Comparison of ENCODE assay signal across 20 mouse cellular contexts in genomic region chr1:132304618-132305214, GRCm38 (mm10). TPM values are rescaled to one million over a fixed set of nuclear protein-coding genes. Genes with fewer than 3 reads are reported as not detected.
A peak's percentile ranks its signal among the peaks of the same experiment; 100 is the strongest.
DNase-seq lines count a peak whose midpoint lies in the region; TF ChIP-seq lines count a peak whose summit lies in the region.
"Had no signal": no experiment of that assay in that cellular context is flagged by ENCODE, and none has a peak within 500 bp of the region (broad histone marks: within the 10 kb centered on the region; RNA-seq: fewer than 3 reads in every experiment).

No protein-coding gene starts in this region.

- TF ChIP-seq CTCF in kidney, adult 2 months (conservative IDR thresholded peaks at IDR 0.05; ENCODE audit: insufficient read depth, insufficient read length, low read depth, low read length), result no peak
- no peak for TF ChIP-seq CTCF in gastrocnemius, adult 2 months (IDR thresholded peaks at IDR 0.05)

- peaks cover 9% of the 10 kb centered on the region for H3K4me1 ChIP-seq in kidney, adult 2 months (ENCODE audit: control insufficient read depth, insufficient read depth, low read length)
- H3K4me1 ChIP-seq: forebrain, embryonic 13.5 days had no signal

- TF ChIP-seq POLR2A in kidney, adult 2 months (IDR thresholded peaks at IDR 0.05; ENCODE audit: low read depth, low read length), result no peak

- H3K36me3 ChIP-seq in kidney, adult 2 months (ENCODE audit: control insufficient read depth, insufficient read depth, low read length), result no peaks in the 10 kb centered on the region
- H3K36me3 ChIP-seq: embryonic facial prominence, embryonic 10.5 days; heart, embryonic 12.5 days; hindbrain, embryonic 12.5 days had no signal

- H3K4me3 ChIP-seq in kidney, adult 2 months (ENCODE audit: insufficient read depth, low read depth, low read length), result no peak overlapping the region
- H3K4me3 ChIP-seq in gastrocnemius, adult 2 months, result no peak overlapping the region
- H3K4me3 ChIP-seq: embryonic facial prominence, embryonic 10.5 days; forebrain, embryonic 13.5 days; heart, embryonic 12.5 days; hindbrain, embryonic 12.5 days had no signal

- 0 out of 2 replicates have a peak overlapping the region, but pooled peaks have one; percentile 8 for H3K27ac ChIP-seq in kidney, adult 2 months (ENCODE audit: insufficient read depth, low read depth, low read length)
- no peak overlapping the region for H3K27ac ChIP-seq in gastrocnemius, adult 2 months
- H3K27ac ChIP-seq: embryonic facial prominence, embryonic 10.5 days; forebrain, embryonic 13.5 days; hindbrain, embryonic 12.5 days had no signal

- WGBS in kidney, adult 2 months, result 55% methylated on average over 9 of the region's 9 CpGs

- H3K27me3 ChIP-seq in kidney, adult 2 months (replicated peaks; ENCODE audit: control insufficient read depth, insufficient read depth, low read length), result no peaks in the 10 kb centered on the region
- H3K27me3 ChIP-seq: Patski had no signal

- intact Hi-C loops in gastrocnemius, adult 2 months (cut with DNase I), result no loop called here

- peak; percentile 75 for DNase-seq in embryo, embryonic 10 days (ENCODE audit: low spot score)
- DNase-seq in embryo, embryonic 11 days, result no peak
- peak; percentile 55 for DNase-seq in kidney, adult 2 months
- DNase-seq in kidney, postnatal 4 days, result no peak
- peak; percentile 20 for DNase-seq in R1 (ENCODE audit: low read depth, low spot score)
- DNase-seq in embryo, embryonic 10.5 days (ENCODE audit: low spot score), result peak; percentile 57
- DNase-seq in gastrocnemius, adult 2 months, result no peak
- DNase-seq: adrenal gland, postnatal 36 days; cerebellum, adult 2 months; cerebellum, postnatal 10 days; forebrain, postnatal 0 days; gastrocnemius, postnatal 25 days had no signal

RNA-seq across cellular contexts. Expression of gene Klhdc8a, which starts 6.3 kb away (rescaled TPM):
- 15.7 and 17.7 TPM in 2 replicates for polyA plus RNA-seq in kidney, adult 2 months (2012; rRNA removed)
- under 1 TPM; 0.13 to 0.31 TPM for total RNA-seq in gastrocnemius, adult 2 months (2021)
- total RNA-seq: CH12.LX; granulocyte monocyte progenitor cell, adult 5-6 weeks had no signal
- polyA plus RNA-seq: inflammation-experienced regulatory T-cells, adult 6 months had no signal

RNA-seq across cellular contexts. Expression of gene Nuak2, which starts 11.2 kb away (rescaled TPM):
- 56.1 and 73.7 TPM in 2 replicates for polyA plus RNA-seq in kidney, adult 2 months (2012; rRNA removed)
- under 1 TPM; 0.38 to 0.98 TPM for total RNA-seq in gastrocnemius, adult 2 months (2021)

Comparison
In these comparisons a context has a peak if more than half of its experiments do, and no peak if none do; other contexts are left out.
1. DNase-seq: peak in embryo, embryonic 10 days (single experiment), kidney, adult 2 months (single experiment), R1 (single experiment) and embryo, embryonic 10.5 days (single experiment); none in embryo, embryonic 11 days (single experiment), kidney, postnatal 4 days (0 of 2) and gastrocnemius, adult 2 months (single experiment).